Mouse (Mus musculus) kidney, postnatal 0 days (tissue): ENCODE measurements around the gene Gpsm2. TPM values are rescaled to one million over a fixed set of nuclear protein-coding genes. Genes with fewer than 3 reads are reported as not detected.

Experiments
- ATAC-seq: fragments of 200-750 bp; cut with Nextera tagmentation; replicated peaks from 2 replicates; pipeline ENCODE4 v1.8.0; 2017; ENCODE audit warnings: low read depth, moderate number of reproducible peaks, moderate TSS enrichment, moderate library complexity; ENCODE audit not compliant: low FRiP score
- DNase-seq: peaks from one replicate; pipeline ENCODE4 v3.0.0-alpha.2; 2016; ENCODE audit warnings: low spot score
- H3K27ac ChIP-seq: fragments of 300-500 bp; sonication (generic); 2 replicates; pipeline ENCODE4 v1.5.1; 2014; ENCODE audit warnings: mild to moderate bottlenecking
- H3K27me3 ChIP-seq: fragments of 300-500 bp; sonication (generic); 2 replicates; pipeline ENCODE4 v1.6.1; 2014; ENCODE audit warnings: low read length, mixed read lengths; ENCODE audit not compliant: insufficient read depth
- H3K36me3 ChIP-seq: fragments of 300-500 bp; sonication (generic); 2 replicates; pipeline ENCODE4 v1.6.1; 2014; ENCODE audit warnings: low read length, mixed read lengths; ENCODE audit not compliant: insufficient read depth
- H3K4me1 ChIP-seq: fragments of 300-500 bp; sonication (generic); replicated peaks from 2 replicates; pipeline ENCODE4 v1.6.1; 2014; ENCODE audit warnings: antibody characterized with exemption, low read length, mixed read lengths; ENCODE audit not compliant: insufficient read depth
- H3K4me2 ChIP-seq: fragments of 300-500 bp; sonication (generic); 2 replicates; pipeline ENCODE4 v1.6.1; 2014; ENCODE audit warnings: mild to moderate bottlenecking, low read length, moderate library complexity, mixed read lengths
- H3K4me3 ChIP-seq: fragments of 300-500 bp; sonication (generic); replicated peaks from 2 replicates; pipeline ENCODE4 v1.5.1; 2014; ENCODE audit warnings: low read depth, low read length
- H3K9ac ChIP-seq: fragments of 300-500 bp; sonication (generic); 2 replicates; pipeline ENCODE4 v1.6.1; 2014; ENCODE audit warnings: low read depth, low read length
- H3K9me3 ChIP-seq: fragments of 300-500 bp; sonication (generic); replicated peaks from 2 replicates; pipeline ENCODE4 v1.6.1; 2016; ENCODE audit warnings: low read length, inconsistent platforms, mixed read lengths
- CTCF ChIP-seq: IDR thresholded peaks from 2 replicates; pipeline ENCODE4 v1.5.1; 2016; ENCODE audit warnings: antibody characterized with exemption, low read depth, mild to moderate bottlenecking, moderate library complexity
- WGBS: fragments of 180-500 bp; shearing (Covaris S2); extraction: QIAGEN DNeasy Blood & Tissue Kit; methylation state at CpG from one replicate; pipeline ENCODE4 v1.1.7; 2014; 5-methylcytosine and 5-hydroxymethylcytosine counted together
- polyA plus RNA-seq: library from polyadenylated mRNA; unstranded; fragments of >200 nt; fragmentation: Nextera tagmentation; extraction: Ambion mirVana; gene quantifications from 2 replicates; pipeline ENCODE4 v1.2.1, GENCODE M21; 2015

The Gpsm2 gene
- polyA plus RNA-seq, 1 experiment from 2014 or later, result 26.7 TPM

DNA sequence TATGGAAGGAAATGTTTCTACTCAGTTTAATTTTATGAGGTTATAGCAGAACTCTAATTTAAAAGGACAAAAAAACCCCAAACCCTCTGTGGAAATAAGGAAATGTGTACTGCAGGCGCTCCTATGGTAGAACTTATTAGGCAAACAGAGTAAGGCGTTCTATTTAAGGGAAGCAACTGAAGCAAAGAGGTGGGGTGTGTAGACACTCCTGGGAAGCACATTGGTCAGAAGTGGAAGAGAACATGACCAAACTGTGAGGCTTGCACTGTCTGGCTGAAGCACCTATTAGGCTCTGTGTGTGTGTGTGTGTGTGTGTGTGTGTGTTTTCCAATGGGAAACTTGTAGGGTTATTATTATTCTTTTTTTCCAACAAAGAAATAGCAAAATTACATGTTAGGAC is 2.8 kb downstream of the Gpsm2 start:
- no peak for DNase-seq
- Histone ChIP-seq H3K36me3 (no peaks in the 10 kb centered on the region), H3K9ac (no peak overlapping the region), H3K27me3 (no peaks in the 10 kb centered on the region), H3K4me1 (0 out of 2 replicates have a peak, but pooled peaks cover 6% of the 10 kb centered on the region), H3K4me2 (no peak overlapping the region), H3K4me3 (no peak overlapping the region), H3K9me3 (no peaks in the 10 kb centered on the region), H3K27ac (no peak overlapping the region)
- TF ChIP-seq CTCF, result no peak
- WGBS, result 79% methylated on average over 2 of the region's 2 CpGs
- no peak for ATAC-seq

DNA sequence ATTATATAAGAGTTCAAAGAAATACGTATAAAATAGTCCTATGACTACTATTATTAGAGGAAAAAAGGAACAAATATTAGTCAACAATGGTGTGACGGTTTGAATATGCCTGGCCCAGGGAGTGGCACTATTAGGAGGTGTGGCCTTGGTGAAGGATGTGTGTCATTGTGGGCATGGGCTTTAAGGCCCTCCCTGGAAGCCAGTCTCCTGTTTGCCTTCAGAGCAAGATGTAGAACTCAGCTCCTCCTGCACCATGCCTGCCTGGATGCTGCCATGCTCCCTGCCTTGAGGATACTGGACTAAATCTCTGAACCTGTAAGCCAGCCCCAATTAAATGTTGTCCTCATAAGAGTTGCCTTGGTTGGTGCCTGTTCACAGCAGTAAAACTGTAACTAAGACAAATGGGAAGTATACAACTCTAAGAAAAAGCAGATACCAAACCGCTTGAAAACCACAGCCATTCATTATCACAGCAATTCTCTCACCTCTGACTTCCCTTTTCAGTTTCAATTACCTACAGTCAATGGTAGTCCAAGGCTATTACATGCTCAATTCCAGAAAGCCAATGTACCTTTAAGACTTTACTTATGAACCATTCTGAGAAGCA is 4.1 kb downstream of the Gpsm2 start:
- Histone ChIP-seq H3K4me1 (peaks cover 10% of the 10 kb centered on the region; the same call in 1 of the 2 replicates), H3K4me3 (no peak overlapping the region), H3K4me2 (no peak overlapping the region), H3K27ac (no peak overlapping the region), H3K9me3 (no peaks in the 10 kb centered on the region), H3K27me3 (no peaks in the 10 kb centered on the region), H3K36me3 (no peaks in the 10 kb centered on the region), H3K9ac (no peak overlapping the region)
- DNase-seq (no peak), ATAC-seq (no peak)
- 87% methylated on average over 3 of the region's 3 CpGs for WGBS
- no peak for TF ChIP-seq CTCF

DNA sequence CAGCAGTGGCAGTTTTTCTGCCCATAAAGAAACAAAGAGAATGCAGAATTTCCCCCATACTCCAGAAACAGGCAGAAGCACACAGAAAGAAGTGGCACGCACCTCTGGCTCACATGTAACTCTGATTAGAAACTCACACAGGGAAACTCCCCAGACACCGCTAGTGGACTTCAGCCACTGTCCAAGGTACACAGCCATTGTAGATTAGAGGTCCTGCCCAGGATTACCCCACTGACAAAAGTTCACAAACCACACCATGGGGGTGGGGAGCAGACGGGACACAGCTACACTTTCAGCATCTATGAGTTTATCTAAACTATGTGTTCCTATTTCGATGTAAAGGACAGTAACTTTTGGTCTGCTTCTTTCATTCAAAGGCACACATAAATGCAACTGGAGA is 7.3 kb downstream of the Gpsm2 start:
- Histone ChIP-seq H3K27ac (no peak overlapping the region), H3K4me1 (peaks cover 12% of the 10 kb centered on the region; the same call in 1 of the 2 replicates), H3K9me3 (no peaks in the 10 kb centered on the region), H3K36me3 (no peaks in the 10 kb centered on the region), H3K4me3 (no peak overlapping the region), H3K9ac (no peak overlapping the region), H3K4me2 (no peak overlapping the region), H3K27me3 (no peaks in the 10 kb centered on the region)
- ATAC-seq (no peak), DNase-seq (no peak)
- 92% methylated on average over 4 of the region's 4 CpGs for WGBS
- no peak for TF ChIP-seq CTCF

DNA sequence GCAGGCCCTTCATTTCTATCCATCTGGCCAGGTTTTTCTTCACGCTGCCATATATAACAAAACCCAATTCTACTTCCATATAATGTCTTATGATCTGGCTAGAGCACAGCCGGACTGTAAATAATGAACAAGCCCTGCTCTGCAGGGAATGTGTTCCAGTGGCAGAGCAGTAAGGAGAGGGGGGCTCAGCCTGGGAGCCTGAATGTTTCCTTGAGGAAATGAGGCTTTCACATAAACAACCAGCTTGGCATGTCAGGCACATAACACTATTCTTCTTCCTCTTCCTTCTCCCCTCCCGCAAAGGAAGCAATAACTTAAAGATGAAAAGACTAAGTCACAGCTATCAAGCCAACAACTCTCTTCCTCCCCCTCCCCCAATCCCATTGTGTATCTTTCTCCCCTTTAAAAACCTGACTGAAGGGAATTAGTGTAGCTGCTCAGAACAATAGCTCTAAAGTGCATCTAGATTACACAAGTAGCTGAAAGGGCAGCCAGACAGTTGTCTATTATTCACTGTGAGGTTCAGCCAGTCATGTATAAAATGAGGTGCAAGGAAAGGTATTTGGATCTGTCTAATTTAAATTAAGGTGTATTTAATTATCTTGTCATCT is 8.9 kb downstream of the Gpsm2 start:
- ATAC-seq, result no peak
- TF ChIP-seq CTCF, result no peak
- peak overlapping the region; percentile 36; the same call in 1 of the 2 replicates for H3K4me2 ChIP-seq

DNA sequence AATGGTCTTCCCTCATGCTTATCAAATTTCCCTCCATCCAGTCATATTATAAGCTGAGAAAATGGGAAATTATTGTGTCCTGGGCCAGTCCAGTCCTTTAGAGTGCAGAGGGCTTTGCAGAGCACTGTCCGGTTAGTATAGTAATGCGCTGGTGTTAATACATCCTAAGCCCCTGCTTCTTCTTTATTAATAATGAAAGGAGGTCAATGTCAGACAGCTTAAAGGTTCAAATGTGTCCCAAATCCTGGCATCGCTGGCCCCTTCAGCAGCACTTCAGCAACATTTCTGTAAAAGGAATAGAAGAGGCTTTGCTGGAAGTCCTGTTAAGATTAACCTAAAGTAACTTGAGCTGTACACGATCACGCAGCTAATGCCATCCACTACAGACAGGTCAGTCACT is 10.8 kb downstream of the Gpsm2 start:
- no peaks in the 10 kb centered on the region for H3K36me3 ChIP-seq
- no peak overlapping the region for H3K9ac ChIP-seq
- H3K27ac ChIP-seq, result no peak overlapping the region
- peaks cover 10% of the 10 kb centered on the region; the same call in 1 of the 2 replicates for H3K4me1 ChIP-seq
- DNase-seq, result no peak
- no peak overlapping the region for H3K4me3 ChIP-seq
- TF ChIP-seq CTCF, result no peak
- WGBS, result 89% methylated on average over 5 of the region's 5 CpGs
- ATAC-seq, result no peak
- H3K27me3 ChIP-seq, result no peaks in the 10 kb centered on the region
- H3K9me3 ChIP-seq, result no peaks in the 10 kb centered on the region
- no peak overlapping the region for H3K4me2 ChIP-seq

More for the DNA sequence above, 8.9 kb downstream of the Gpsm2 start:
- WGBS, result 24% methylated on average over 3 of the region's 3 CpGs
- Histone ChIP-seq H3K27ac (0 out of 2 replicates have a peak overlapping the region, but pooled peaks have one; percentile 42), H3K9me3 (no peaks in the 10 kb centered on the region), H3K4me1 (peaks cover 12% of the 10 kb centered on the region; the same call in 1 of the 2 replicates), H3K36me3 (no peaks in the 10 kb centered on the region), H3K27me3 (no peaks in the 10 kb centered on the region), H3K9ac (0 out of 2 replicates have a peak overlapping the region, but pooled peaks have one; percentile 27), H3K4me3 (no peak overlapping the region)
- DNase-seq, result peak; percentile 75

DNA sequence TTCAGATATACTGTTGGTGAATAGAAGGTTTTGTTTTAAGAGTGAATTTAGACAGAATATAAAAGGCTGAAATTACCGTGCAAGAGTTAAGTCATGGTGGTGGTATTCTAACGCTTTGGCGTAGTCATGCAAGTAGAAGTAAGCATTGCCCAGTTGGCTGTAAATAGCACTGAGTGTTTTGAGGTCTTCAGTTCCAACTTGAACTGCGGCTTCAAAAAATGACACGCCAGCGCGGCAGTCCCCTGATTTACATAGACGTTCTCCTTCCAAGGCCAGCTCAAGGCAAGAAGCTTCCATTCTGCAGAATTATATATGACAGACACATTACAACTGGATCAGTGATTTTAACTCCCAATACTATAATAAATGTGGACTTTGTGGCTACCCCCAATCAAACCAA is 19.3 kb downstream of the Gpsm2 start:
- Histone ChIP-seq H3K4me3 (no peak overlapping the region), H3K36me3 (peaks cover 14% of the 10 kb centered on the region; the same call in 1 of the 2 replicates), H3K4me1 (no peaks in the 10 kb centered on the region), H3K27me3 (no peaks in the 10 kb centered on the region), H3K9ac (no peak overlapping the region), H3K27ac (no peak overlapping the region), H3K9me3 (no peaks in the 10 kb centered on the region), H3K4me2 (no peak overlapping the region)
- DNase-seq (no peak), ATAC-seq (no peak)
- WGBS, result 95% methylated on average over 8 of the region's 8 CpGs
- no peak for TF ChIP-seq CTCF
